In the genomic region with DNA sequence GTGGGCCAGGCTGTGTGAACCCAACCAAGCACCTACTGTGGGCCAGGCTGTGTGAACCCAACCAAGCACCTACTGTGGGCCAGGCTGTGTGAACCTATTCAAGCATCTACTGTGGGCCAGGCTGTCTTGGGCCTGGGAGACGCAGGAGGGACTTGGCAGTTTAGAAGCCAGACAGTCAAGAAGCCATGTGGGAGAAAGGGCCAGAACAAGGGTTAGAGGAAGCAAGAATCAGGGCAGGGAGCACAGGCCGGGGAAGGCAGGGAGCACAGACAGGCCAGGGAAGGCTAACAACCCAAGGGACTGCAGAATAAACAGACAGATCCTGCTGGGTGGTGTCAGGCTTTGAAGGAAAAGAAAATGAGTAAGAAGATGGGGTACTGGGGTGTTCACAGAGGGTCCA, we compare ENCODE assay signal across 23 mouse cellular contexts. TPM values are rescaled to one million over a fixed set of nuclear protein-coding genes. Genes with fewer than 3 reads are reported as not detected.
DNase-seq lines count a peak whose midpoint lies in the region; ATAC-seq and TF ChIP-seq lines count a peak whose summit lies in the region.
"Had no signal": no experiment of that assay in that cellular context is flagged by ENCODE, and none has a peak within 500 bp of the region (broad histone marks: within the 10 kb centered on the region; RNA-seq: fewer than 3 reads in every experiment).

No protein-coding gene starts in this region.

- 0 out of 2 replicates have a peak, but pooled peaks cover 3% of the 10 kb centered on the region for H3K9me3 ChIP-seq in limb, embryonic 12.5 days
- H3K9me3 ChIP-seq in limb, embryonic 10.5 days (replicated peaks) = no peaks in the 10 kb centered on the region
- H3K9me3 ChIP-seq: embryonic facial prominence, embryonic 13.5 days; forebrain, embryonic 12.5 days; forebrain, embryonic 15.5 days; hindbrain, embryonic 12.5 days; hindbrain, embryonic 15.5 days had no signal

- no peaks in the 10 kb centered on the region for H3K36me3 ChIP-seq in heart, adult 2 months (ENCODE audit: control insufficient read depth, insufficient read depth, low read length)
- no peaks in the 10 kb centered on the region for H3K36me3 ChIP-seq in kidney, adult 2 months (ENCODE audit: control insufficient read depth, insufficient read depth, low read length)
- peaks cover 85% of the 10 kb centered on the region for H3K36me3 ChIP-seq in limb, embryonic 12.5 days
- peaks cover 94% of the 10 kb centered on the region for H3K36me3 ChIP-seq in limb, embryonic 10.5 days
- H3K36me3 ChIP-seq: forebrain, embryonic 15.5 days had no signal

- no peak overlapping the region; the same call in 1 of the 2 replicates for H3K27ac ChIP-seq in heart, adult 2 months
- H3K27ac ChIP-seq in kidney, adult 2 months (ENCODE audit: insufficient read depth, low read depth, low read length) = no peak overlapping the region
- H3K27ac ChIP-seq in limb, embryonic 12.5 days = 0 out of 2 replicates have a peak overlapping the region, but pooled peaks have one; percentile 8
- no peak overlapping the region; the same call in 1 of the 2 replicates for H3K27ac ChIP-seq in limb, embryonic 10.5 days
- peak overlapping the region; percentile 65 for H3K27ac ChIP-seq in brown adipose tissue, adult 24 weeks (replicated peaks; ENCODE audit: low read depth, low read length)
- H3K27ac ChIP-seq: embryonic facial prominence, embryonic 13.5 days; forebrain, embryonic 12.5 days; forebrain, embryonic 15.5 days; hindbrain, embryonic 12.5 days; hindbrain, embryonic 15.5 days had no signal

- H3K79me2 ChIP-seq in heart, adult 2 months (replicated peaks; ENCODE audit: control insufficient read depth, insufficient read depth, low read length) = no peaks in the 10 kb centered on the region

- no peak overlapping the region for H3K9ac ChIP-seq in heart, adult 2 months (ENCODE audit: low read depth, low read length)
- no peak overlapping the region for H3K9ac ChIP-seq in limb, embryonic 12.5 days (replicated peaks)
- H3K9ac ChIP-seq: embryonic facial prominence, embryonic 13.5 days; forebrain, embryonic 12.5 days; forebrain, embryonic 15.5 days; hindbrain, embryonic 12.5 days; hindbrain, embryonic 15.5 days had no signal

- no peak for TF ChIP-seq CTCF in heart, adult 2 months (IDR thresholded peaks at IDR 0.05)
- no peak for TF ChIP-seq CTCF in kidney, adult 2 months (conservative IDR thresholded peaks at IDR 0.05; ENCODE audit: insufficient read depth, insufficient read length, low read depth, low read length)

- H3K4me2 ChIP-seq in limb, embryonic 12.5 days = no peak overlapping the region
- H3K4me2 ChIP-seq: embryonic facial prominence, embryonic 13.5 days; forebrain, embryonic 12.5 days; forebrain, embryonic 15.5 days; heart, embryonic 11.5 days; hindbrain, embryonic 12.5 days; hindbrain, embryonic 15.5 days had no signal

- H3K27me3 ChIP-seq in heart, adult 2 months (ENCODE audit: control insufficient read depth, insufficient read depth, low read length) = no peaks in the 10 kb centered on the region
- no peaks in the 10 kb centered on the region for H3K27me3 ChIP-seq in kidney, adult 2 months (replicated peaks; ENCODE audit: control insufficient read depth, insufficient read depth, low read length)
- H3K27me3 ChIP-seq in limb, embryonic 12.5 days = no peaks in the 10 kb centered on the region
- no peaks in the 10 kb centered on the region for H3K27me3 ChIP-seq in limb, embryonic 10.5 days (ENCODE audit: low read depth, poor library complexity, severe bottlenecking)
- H3K27me3 ChIP-seq: embryonic facial prominence, embryonic 13.5 days; forebrain, embryonic 12.5 days; forebrain, embryonic 15.5 days; hindbrain, embryonic 15.5 days had no signal

- peak; percentile 93 for DNase-seq in heart, adult 11 months
- DNase-seq in heart, adult 2 months = no peak
- DNase-seq in kidney, adult 2 months = peak; percentile 51
- DNase-seq in kidney, adult 11 months = no peak
- DNase-seq in limb, embryonic 10.5 days (ENCODE audit: low spot score) = no peak
- no peak for DNase-seq in spleen, postnatal 14 days (ENCODE audit: low spot score in 2 of 2)
- DNase-seq: cerebellum, adult 11 months; cerebellum, adult 2 months; cerebellum, adult 9-11 months; cerebellum, postnatal 36 days; gastrocnemius, postnatal 25 days had no signal

- ATAC-seq in limb, embryonic 12.5 days (ENCODE audit: insufficient number of reproducible peaks, insufficient read depth, low FRiP score, low TSS enrichment, low read depth) = no peak
- ATAC-seq: CD4-positive, CD25-positive, alpha-beta regulatory T cell, adult 4 months; forebrain, embryonic 15.5 days had no signal

- H3K4me3 ChIP-seq in heart, adult 2 months = no peak overlapping the region
- no peak overlapping the region for H3K4me3 ChIP-seq in kidney, adult 2 months (ENCODE audit: insufficient read depth, low read depth, low read length)
- H3K4me3 ChIP-seq in limb, embryonic 12.5 days (replicated peaks) = no peak overlapping the region
- no peak overlapping the region for H3K4me3 ChIP-seq in limb, embryonic 10.5 days
- H3K4me3 ChIP-seq in brown adipose tissue, adult 24 weeks (ENCODE audit: insufficient read depth, low read depth, low read length) = no peak overlapping the region
- H3K4me3 ChIP-seq: embryonic facial prominence, embryonic 10.5 days; embryonic facial prominence, embryonic 13.5 days; erythroblast, embryonic 14.5 days; forebrain, embryonic 12.5 days; forebrain, embryonic 15.5 days; hindbrain, embryonic 12.5 days; hindbrain, embryonic 15.5 days had no signal

- intact Hi-C loops in heart, adult 2 months (cut with DNase I) = no loop called here

- peaks cover 4% of the 10 kb centered on the region; the same call in 1 of the 2 replicates for H3K4me1 ChIP-seq in heart, adult 2 months (ENCODE audit: control insufficient read depth, insufficient read depth, low read length)
- no peaks in the 10 kb centered on the region for H3K4me1 ChIP-seq in kidney, adult 2 months (ENCODE audit: control insufficient read depth, insufficient read depth, low read length)
- H3K4me1 ChIP-seq in limb, embryonic 12.5 days (replicated peaks) = peaks cover 20% of the 10 kb centered on the region
- H3K4me1 ChIP-seq in limb, embryonic 10.5 days = peaks cover 40% of the 10 kb centered on the region
- H3K4me1 ChIP-seq in brown adipose tissue, adult 24 weeks (ENCODE audit: control insufficient read depth, insufficient read depth, insufficient read length, low read length) = peaks cover 16% of the 10 kb centered on the region

- 54% methylated on average over 2 of the region's 2 CpGs for WGBS in heart, adult 2 months
- WGBS in kidney, adult 2 months = 63% methylated on average over 2 of the region's 2 CpGs
- WGBS in limb, embryonic 12.5 days = 90% methylated on average over 2 of the region's 2 CpGs
- 87% methylated on average over 2 of the region's 2 CpGs for WGBS in limb, embryonic 10.5 days

- TF ChIP-seq EP300 in heart, adult 2 months (IDR thresholded peaks at IDR 0.05; ENCODE audit: insufficient read depth, low read depth, low read length) = no peak

- no peak for TF ChIP-seq POLR2A in heart, adult 2 months (IDR thresholded peaks at IDR 0.05; ENCODE audit: insufficient read depth, low read depth, low read length)
- TF ChIP-seq POLR2A in kidney, adult 2 months (IDR thresholded peaks at IDR 0.05; ENCODE audit: low read depth, low read length) = no peak

RNA-seq across cellular contexts. Expression of a gene that starts 44.2 kb away (rescaled TPM):
- 10 to 100 TPM; 38.5 to 43.9 TPM for total RNA-seq in heart, adult 2 months (2021)
- polyA plus RNA-seq in heart, adult 2 months (2012; rRNA removed) = 51.0 and 75.1 TPM in 2 replicates
- 18.6 and 23.8 TPM in 2 replicates for polyA plus RNA-seq in kidney, adult 2 months (2012; rRNA removed)
- polyA plus RNA-seq in limb, embryonic 12.5 days (2016; fragmentation: Nextera tagmentation; extraction: Ambion mirVana) = 176 and 187 TPM in 2 replicates
- 157 and 188 TPM in 2 replicates for polyA plus RNA-seq in limb, embryonic 10.5 days (2016; fragmentation: Nextera tagmentation; extraction: Ambion mirVana)
- polyA plus RNA-seq in brown adipose tissue, adult 24 weeks (2012; ENCODE audit: insufficient read depth, insufficient read length, missing spikeins) = 40.8 and 47.5 TPM in 2 replicates
- total RNA-seq: MEL had no signal

Comparison
In these comparisons a context has a peak if more than half of its experiments do, and no peak if none do; other contexts are left out.
1. DNase-seq: peak in heart, adult 11 months (single experiment) and kidney, adult 2 months (single experiment); none in heart, adult 2 months (0 of 2), kidney, adult 11 months (single experiment), limb, embryonic 10.5 days (single experiment) and spleen, postnatal 14 days (0 of 2).
2. H3K27ac ChIP-seq: peak in limb, embryonic 12.5 days (single experiment) and brown adipose tissue, adult 24 weeks (single experiment); none in heart, adult 2 months (single experiment), kidney, adult 2 months (single experiment) and limb, embryonic 10.5 days (single experiment).